ENCODE assay signal across 8 mouse cellular contexts in genomic region chr19:53391386-53391785, GRCm38 (mm10). TPM values are rescaled to one million over a fixed set of nuclear protein-coding genes. Genes with fewer than 3 reads are reported as not detected.
DNase-seq lines count a peak whose midpoint lies in the region; ATAC-seq lines count a peak whose summit lies in the region.

No protein-coding gene starts in this region.

- H3K36me3 ChIP-seq in kidney, embryonic 15.5 days, result peaks cover 25% of the 10 kb centered on the region
- peaks cover 18% of the 10 kb centered on the region for H3K36me3 ChIP-seq in hindbrain, embryonic 12.5 days
- H3K36me3 ChIP-seq in midbrain, embryonic 14.5 days (ENCODE audit: control insufficient read depth, insufficient read depth, low read length), result peaks cover 26% of the 10 kb centered on the region

- H3K4me1 ChIP-seq in kidney, embryonic 15.5 days, result peaks cover 29% of the 10 kb centered on the region
- peaks cover 15% of the 10 kb centered on the region for H3K4me1 ChIP-seq in hindbrain, embryonic 12.5 days
- H3K4me1 ChIP-seq in midbrain, embryonic 14.5 days (ENCODE audit: control insufficient read depth, insufficient read depth, low read length), result peaks cover 15% of the 10 kb centered on the region

- peak overlapping the region; percentile 64 for H3K4me2 ChIP-seq in kidney, embryonic 15.5 days
- H3K4me2 ChIP-seq in hindbrain, embryonic 12.5 days (replicated peaks), result peak overlapping the region; percentile 61
- H3K4me2 ChIP-seq in midbrain, embryonic 14.5 days (ENCODE audit: low read length), result peak overlapping the region; percentile 89

- intact Hi-C loops in left cerebral cortex, postnatal 4 days (cut with DNase I), result loop anchor here (10.0 kb wide), 1 partner anchor 243 kb away; no protein-coding TSS in a partner anchor

- 46% methylated on average over 8 of the region's 8 CpGs for WGBS in kidney, embryonic 15.5 days
- WGBS in hindbrain, embryonic 12.5 days, result 52% methylated on average over 8 of the region's 8 CpGs
- whole genome bisulfite sequencing in midbrain, embryonic 14.5 days, result 45% methylated on average over 8 of the region's 8 CpGs

- H3K9me3 ChIP-seq in kidney, embryonic 15.5 days (replicated peaks), result no peaks in the 10 kb centered on the region
- H3K9me3 ChIP-seq in hindbrain, embryonic 12.5 days (replicated peaks), result no peaks in the 10 kb centered on the region
- H3K9me3 ChIP-seq in midbrain, embryonic 14.5 days (ENCODE audit: control insufficient read depth, low read length), result no peaks in the 10 kb centered on the region

- peak overlapping the region; percentile 99 for H3K4me3 ChIP-seq in kidney, embryonic 15.5 days (replicated peaks)
- H3K4me3 ChIP-seq in hindbrain, embryonic 12.5 days, result peak overlapping the region; percentile 95
- H3K4me3 ChIP-seq in midbrain, embryonic 14.5 days (replicated peaks; ENCODE audit: low read depth, low read length), result peak overlapping the region; percentile 98

- H3K27ac ChIP-seq in kidney, embryonic 15.5 days, result peak overlapping the region; percentile 87
- peak overlapping the region; percentile 87; the same call in 1 of the 2 replicates for H3K27ac ChIP-seq in hindbrain, embryonic 12.5 days
- no peak overlapping the region for H3K27ac ChIP-seq in midbrain, embryonic 14.5 days (replicated peaks; ENCODE audit: low read depth, low read length)

- H3K9ac ChIP-seq in kidney, embryonic 15.5 days, result peak overlapping the region; percentile 65
- peak overlapping the region; percentile 71 for H3K9ac ChIP-seq in hindbrain, embryonic 12.5 days
- peak overlapping the region; percentile 64 for H3K9ac ChIP-seq in midbrain, embryonic 14.5 days (replicated peaks; ENCODE audit: low read length)

- ATAC-seq in kidney, embryonic 15.5 days (replicated peaks; ENCODE audit: low FRiP score), result no peak
- no peak for ATAC-seq in hindbrain, embryonic 12.5 days (ENCODE audit: low FRiP score)
- no peak for ATAC-seq in midbrain, embryonic 14.5 days (ENCODE audit: low FRiP score, low TSS enrichment)
- no peak for ATAC-seq in megakaryocyte progenitor cell, adult 5-6 weeks (replicated peaks; ENCODE audit: poor library complexity)
- no peak for ATAC-seq in granulocyte monocyte progenitor cell, adult 5-6 weeks (replicated peaks; ENCODE audit: poor library complexity, severe bottlenecking)

- no peaks in the 10 kb centered on the region for H3K27me3 ChIP-seq in kidney, embryonic 15.5 days
- no peaks in the 10 kb centered on the region for H3K27me3 ChIP-seq in hindbrain, embryonic 12.5 days
- H3K27me3 ChIP-seq in midbrain, embryonic 14.5 days (ENCODE audit: control insufficient read depth, insufficient read depth, low read length), result no peaks in the 10 kb centered on the region

- no peak for DNase-seq in kidney, adult 8-10 months
- peak; percentile 24 for DNase-seq in adipocyte (ENCODE audit: low spot score)
- DNase-seq in midbrain, embryonic 14.5 days, result no peak
- DNase-seq in left cerebral cortex, postnatal 4 days, result no peak

RNA-seq across cellular contexts. Expression of gene Smndc1, which starts 1.0 kb away (rescaled TPM):
- 40.6 and 45.1 TPM in 2 replicates for polyA plus RNA-seq in kidney, embryonic 15.5 days (2015; fragmentation: Nextera tagmentation; extraction: Ambion mirVana)
- polyA plus RNA-seq in hindbrain, embryonic 12.5 days (2016; fragmentation: Nextera tagmentation; extraction: Ambion mirVana), result 40.9 and 41.4 TPM in 2 replicates
- 37.2 and 42.0 TPM in 2 replicates for polyA plus RNA-seq in midbrain, embryonic 14.5 days (2014; fragmentation: Nextera tagmentation; extraction: Ambion mirVana)
- 83.2 and 83.5 TPM in 2 replicates for total RNA-seq in megakaryocyte progenitor cell, adult 5-6 weeks (2015)
- total RNA-seq in megakaryocyte progenitor cell, adult 5-6 weeks (2017), result 32.3 and 42.5 TPM in 2 replicates
- 47.7 and 54.6 TPM in 2 replicates for total RNA-seq in granulocyte monocyte progenitor cell, adult 5-6 weeks (2014; fragmentation: Nextera tagmentation)
- total RNA-seq in granulocyte monocyte progenitor cell, adult 5-6 weeks (2017), result 31.1 and 33.4 TPM in 2 replicates
- 10 to 100 TPM; 38.6 to 45.1 TPM for total RNA-seq in left cerebral cortex, postnatal 4 days (2021)

RNA-seq across cellular contexts. Expression of gene Gm10197, which starts 19.8 kb away (rescaled TPM):
- not detected in 2 replicates for polyA plus RNA-seq in kidney, embryonic 15.5 days (2015; fragmentation: Nextera tagmentation; extraction: Ambion mirVana)
- not detected in 2 replicates for polyA plus RNA-seq in hindbrain, embryonic 12.5 days (2016; fragmentation: Nextera tagmentation; extraction: Ambion mirVana)
- polyA plus RNA-seq in midbrain, embryonic 14.5 days (2014; fragmentation: Nextera tagmentation; extraction: Ambion mirVana), result 4.4 TPM in 1 of 2 replicates, not detected in the other
- not detected in 2 replicates for total RNA-seq in megakaryocyte progenitor cell, adult 5-6 weeks (2015)
- not detected in 2 replicates for total RNA-seq in megakaryocyte progenitor cell, adult 5-6 weeks (2017)
- not detected in 2 replicates for total RNA-seq in granulocyte monocyte progenitor cell, adult 5-6 weeks (2014; fragmentation: Nextera tagmentation)
- total RNA-seq in granulocyte monocyte progenitor cell, adult 5-6 weeks (2017), result not detected in 2 replicates
- total RNA-seq in left cerebral cortex, postnatal 4 days (2021), result not detected
